Mouse (Mus musculus): ENCODE data around the gene Ralgapa1. TPM values are rescaled to one million over a fixed set of nuclear protein-coding genes. Genes with fewer than 3 reads are reported as not detected.
"Not testable (repeated sequence)": the region's sequence is repeated elsewhere in the genome, so short reads cannot be mapped to it uniquely, and the experiment has no call there.

The Ralgapa1 gene
- polyA plus RNA-seq, 1 experiment from 2014 or later = 18.6 TPM

DNA sequence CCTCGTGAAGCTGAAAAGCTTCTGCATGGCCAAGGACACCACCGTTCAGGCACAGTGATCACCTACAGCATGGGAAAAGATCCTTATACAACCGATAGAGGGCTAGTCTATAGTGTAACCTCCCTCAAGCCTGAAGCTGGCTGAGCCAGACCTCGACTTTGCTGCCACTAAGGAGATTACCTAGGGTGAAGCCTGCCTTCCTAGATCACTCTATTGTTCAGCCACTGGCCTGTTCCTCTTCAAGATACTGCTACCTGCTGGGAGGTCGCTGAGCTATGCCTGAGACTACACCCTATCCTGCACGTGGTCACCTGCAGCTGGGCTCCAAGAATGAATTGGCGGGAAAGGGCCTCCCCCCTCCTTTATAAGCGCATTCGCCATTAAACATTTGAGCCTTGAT, 234.0 kb downstream of the Ralgapa1 start:
- not testable (repeated sequence) for H3K36me3 ChIP-seq; H3K27me3 ChIP-seq; H3K9ac ChIP-seq; H3K27ac ChIP-seq; H3K4me2 ChIP-seq; ATAC-seq (ENCODE audit: insufficient number of reproducible peaks, insufficient read depth, low FRiP score, low TSS enrichment, low read depth); H3K4me1 ChIP-seq; H3K4me3 ChIP-seq; H3K9me3 ChIP-seq
- WGBS = 52% methylated on average over 9 of the region's 9 CpGs

DNA sequence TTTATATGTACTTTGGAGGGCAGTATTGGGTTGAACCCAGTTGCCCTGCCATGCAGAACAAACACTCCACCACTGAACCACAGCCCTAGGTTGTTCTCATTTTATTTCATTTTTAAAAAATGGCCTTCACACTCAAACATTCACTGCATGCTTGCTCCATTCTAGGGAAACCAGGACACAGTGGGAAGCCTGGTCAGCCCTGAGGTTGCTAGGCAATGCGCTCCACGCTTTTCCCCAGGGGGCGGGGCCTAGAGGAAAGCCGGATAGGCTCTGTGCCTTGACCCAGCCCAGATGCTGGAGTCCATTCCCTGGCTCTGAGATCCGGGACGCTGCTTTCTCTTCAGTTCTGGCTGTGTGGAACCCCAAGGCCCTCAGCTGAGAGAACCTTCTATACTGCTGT, 247.2 kb downstream of the Ralgapa1 start:
- Histone ChIP-seq H3K36me3 (no peaks in the 10 kb centered on the region), H3K4me3 (no peak overlapping the region), H3K9ac (no peak overlapping the region), H3K27ac (no peak overlapping the region), H3K4me1 (no peaks in the 10 kb centered on the region), H3K27me3 (no peaks in the 10 kb centered on the region), H3K4me2 (no peak overlapping the region), H3K9me3 (no peaks in the 10 kb centered on the region)
- WGBS = 6% methylated on average over 6 of the region's 6 CpGs
- no peak for ATAC-seq (ENCODE audit: insufficient number of reproducible peaks, insufficient read depth, low FRiP score, low TSS enrichment, low read depth)

DNA sequence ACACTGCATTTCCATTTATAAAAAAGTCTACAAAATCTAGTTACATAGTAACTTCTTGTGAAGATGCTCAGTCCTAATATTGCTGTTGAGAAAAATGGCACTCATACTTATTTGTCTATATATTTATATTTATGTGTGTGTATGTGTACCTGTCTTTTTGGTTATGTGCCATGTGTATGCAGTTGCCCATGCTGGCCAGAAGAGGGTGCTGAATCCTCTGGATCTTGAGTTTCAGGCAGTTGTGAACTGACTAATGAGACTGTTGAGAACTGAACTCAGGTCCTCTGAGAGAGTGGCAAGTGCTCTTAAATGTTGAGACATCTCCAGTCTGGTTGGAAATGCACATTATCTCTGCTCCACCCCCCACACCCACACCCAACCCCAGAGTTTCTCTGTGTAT, 247.9 kb downstream of the Ralgapa1 start:
- Histone ChIP-seq H3K36me3 (no peaks in the 10 kb centered on the region), H3K9me3 (no peaks in the 10 kb centered on the region), H3K27me3 (no peaks in the 10 kb centered on the region), H3K4me2 (no peak overlapping the region), H3K4me1 (no peaks in the 10 kb centered on the region), H3K27ac (no peak overlapping the region), H3K4me3 (no peak overlapping the region), H3K9ac (no peak overlapping the region)
- ATAC-seq (ENCODE audit: insufficient number of reproducible peaks, insufficient read depth, low FRiP score, low TSS enrichment, low read depth) = no peak

DNA sequence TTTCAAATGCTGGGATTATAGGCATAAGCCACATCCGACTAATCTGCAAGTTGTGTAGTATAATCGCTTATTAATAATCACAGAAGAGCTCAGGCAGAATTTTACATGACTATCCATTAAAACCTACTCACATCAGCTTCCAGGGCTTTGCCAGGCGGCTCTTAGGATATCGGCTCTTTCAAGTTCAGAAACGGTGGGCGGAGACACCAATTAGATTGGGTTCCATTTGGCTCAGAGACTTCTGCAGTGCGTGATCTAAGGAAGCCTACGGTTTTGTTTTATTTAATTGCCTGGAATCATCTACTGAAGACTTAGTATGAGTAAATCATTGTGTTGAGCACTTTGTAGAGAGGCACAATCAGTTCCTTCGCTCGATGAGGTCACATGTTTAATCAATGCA, 249.3 kb downstream of the Ralgapa1 start:
- WGBS = 86% methylated on average over 10 of the region's 10 CpGs
- no peak overlapping the region for H3K27ac ChIP-seq
- H3K9me3 ChIP-seq = no peaks in the 10 kb centered on the region
- H3K4me2 ChIP-seq = no peak overlapping the region
- H3K36me3 ChIP-seq = no peaks in the 10 kb centered on the region
- no peaks in the 10 kb centered on the region for H3K4me1 ChIP-seq
- no peak for ATAC-seq (ENCODE audit: insufficient number of reproducible peaks, insufficient read depth, low FRiP score, low TSS enrichment, low read depth)
- no peak overlapping the region for H3K4me3 ChIP-seq
- H3K9ac ChIP-seq = no peak overlapping the region
- H3K27me3 ChIP-seq = no peaks in the 10 kb centered on the region

DNA sequence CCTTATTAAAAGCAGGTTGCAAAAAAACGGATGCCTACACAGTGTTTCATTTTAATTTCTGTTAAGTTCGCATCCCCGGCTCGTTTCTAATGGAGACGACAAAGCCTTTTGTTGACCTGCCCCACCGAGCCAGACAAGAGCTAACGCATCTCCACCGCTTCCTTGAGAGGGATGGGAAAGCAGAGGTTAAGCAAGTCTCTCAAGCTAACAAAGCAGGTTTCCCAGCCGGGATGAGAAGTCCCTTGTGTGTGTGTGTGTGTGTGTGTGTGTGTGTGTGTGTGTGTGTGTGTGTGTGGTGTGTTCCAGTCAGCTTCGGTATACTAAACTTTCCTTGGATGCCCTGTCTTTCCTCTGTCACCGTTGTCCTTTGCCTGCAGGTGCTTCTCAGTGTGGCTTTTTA, 249.8 kb downstream of the Ralgapa1 start:
- H3K9ac ChIP-seq = no peak overlapping the region
- no peak overlapping the region for H3K27ac ChIP-seq
- ATAC-seq (ENCODE audit: insufficient number of reproducible peaks, insufficient read depth, low FRiP score, low TSS enrichment, low read depth) = no peak
- H3K9me3 ChIP-seq = no peaks in the 10 kb centered on the region
- H3K4me1 ChIP-seq = no peaks in the 10 kb centered on the region
- H3K4me3 ChIP-seq = no peak overlapping the region
- no peaks in the 10 kb centered on the region for H3K36me3 ChIP-seq
- 79% methylated on average over 11 of the region's 11 CpGs for WGBS
- H3K4me2 ChIP-seq = no peak overlapping the region
- H3K27me3 ChIP-seq = no peaks in the 10 kb centered on the region

DNA sequence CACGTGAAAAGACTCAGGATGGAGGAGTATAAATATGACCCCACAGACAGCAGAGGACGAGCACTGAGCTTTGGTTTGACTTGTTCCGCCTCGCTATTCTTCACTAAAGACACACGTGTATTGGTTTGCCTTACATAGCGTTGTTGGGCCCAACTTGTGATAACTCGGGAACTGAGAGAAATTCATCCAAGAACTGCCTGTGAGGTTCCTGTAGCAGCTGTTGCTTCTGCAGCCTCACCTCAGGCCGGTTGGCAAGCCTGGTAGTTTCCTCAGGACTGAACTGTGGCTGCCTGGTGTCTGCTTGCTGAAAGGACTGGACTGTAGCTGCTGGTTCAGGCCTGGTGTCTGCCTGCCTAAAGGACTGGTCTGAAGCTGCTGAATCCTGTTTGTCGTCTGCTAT, 250.3 kb downstream of the Ralgapa1 start:
- H3K27ac ChIP-seq = no peak overlapping the region
- H3K9ac ChIP-seq = no peak overlapping the region
- H3K4me1 ChIP-seq = no peaks in the 10 kb centered on the region
- H3K9me3 ChIP-seq = no peaks in the 10 kb centered on the region
- no peak overlapping the region for H3K4me2 ChIP-seq
- ATAC-seq (ENCODE audit: insufficient number of reproducible peaks, insufficient read depth, low FRiP score, low TSS enrichment, low read depth) = no peak
- H3K4me3 ChIP-seq = no peak overlapping the region
- no peaks in the 10 kb centered on the region for H3K36me3 ChIP-seq
- WGBS = 86% methylated on average over 9 of the region's 9 CpGs
- H3K27me3 ChIP-seq = no peaks in the 10 kb centered on the region

DNA sequence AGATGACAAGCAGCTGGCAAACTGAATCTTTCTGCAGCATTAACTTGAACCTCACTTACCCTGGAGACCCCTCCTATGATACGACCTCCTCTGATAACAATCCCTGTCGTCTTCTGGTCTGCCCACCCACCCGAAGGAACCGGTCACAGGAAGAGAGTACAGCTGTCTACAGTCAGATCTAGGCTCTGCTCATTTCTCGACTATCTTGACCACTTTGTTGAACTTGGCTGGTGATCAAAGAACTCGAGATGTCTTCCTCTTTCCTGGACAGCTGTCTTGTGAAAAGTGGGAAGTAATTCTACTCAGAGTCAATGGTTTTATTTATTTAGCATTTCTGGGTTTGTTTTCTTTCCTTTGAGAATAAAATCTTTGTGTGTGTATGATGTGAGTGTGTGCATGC, 251.3 kb downstream of the Ralgapa1 start:
- Histone ChIP-seq H3K27me3 (no peaks in the 10 kb centered on the region), H3K36me3 (no peaks in the 10 kb centered on the region), H3K4me2 (no peak overlapping the region), H3K4me1 (no peaks in the 10 kb centered on the region), H3K9ac (no peak overlapping the region), H3K9me3 (no peaks in the 10 kb centered on the region), H3K4me3 (no peak overlapping the region), H3K27ac (no peak overlapping the region)
- ATAC-seq (ENCODE audit: insufficient number of reproducible peaks, insufficient read depth, low FRiP score, low TSS enrichment, low read depth) = no peak
- 75% methylated on average over 6 of the region's 6 CpGs for WGBS

DNA sequence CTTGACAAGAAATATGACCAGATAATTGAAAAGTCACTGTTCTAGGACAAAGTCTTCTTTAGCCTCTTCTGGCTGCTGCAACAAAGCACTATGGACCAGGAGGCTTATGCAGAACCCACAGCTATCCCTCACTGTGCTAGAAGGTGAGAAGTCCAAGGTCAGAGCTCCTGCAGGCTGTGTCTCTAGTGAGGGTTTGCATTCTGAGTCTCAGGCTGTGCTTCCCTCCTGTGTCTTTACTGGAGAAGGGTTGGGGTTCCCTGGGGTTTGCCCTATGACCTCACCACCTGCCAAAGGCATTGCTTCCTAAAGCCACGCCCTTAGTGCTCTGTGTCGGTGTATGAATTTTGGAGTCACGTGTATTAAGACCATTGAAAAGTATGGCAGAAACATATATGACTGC, 252.5 kb downstream of the Ralgapa1 start:
- WGBS = 80% methylated on average over 3 of the region's 3 CpGs
- ATAC-seq (ENCODE audit: insufficient number of reproducible peaks, insufficient read depth, low FRiP score, low TSS enrichment, low read depth) = no peak
- Histone ChIP-seq H3K27me3 (no peaks in the 10 kb centered on the region), H3K4me2 (no peak overlapping the region), H3K4me3 (no peak overlapping the region), H3K27ac (no peak overlapping the region), H3K9ac (no peak overlapping the region), H3K4me1 (no peaks in the 10 kb centered on the region), H3K36me3 (no peaks in the 10 kb centered on the region), H3K9me3 (no peaks in the 10 kb centered on the region)

DNA sequence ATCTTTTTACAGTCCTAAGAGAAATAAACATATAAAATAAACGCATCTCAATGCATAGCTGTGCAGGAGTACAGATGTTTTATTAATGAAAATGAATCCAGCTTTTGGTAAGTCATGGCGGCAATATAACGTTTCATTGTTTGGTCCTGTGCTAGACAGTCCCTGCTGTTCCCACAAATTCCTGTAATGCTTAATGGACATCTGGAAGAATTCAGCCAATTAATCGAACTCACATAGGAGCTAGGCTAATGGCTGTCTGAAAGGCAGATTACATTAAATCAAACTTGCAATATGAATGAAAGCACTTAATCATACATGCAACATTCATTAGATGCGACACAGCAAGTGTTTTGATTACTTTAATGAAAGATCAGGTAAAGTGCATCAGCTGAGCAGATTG, 254.1 kb downstream of the Ralgapa1 start:
- Histone ChIP-seq H3K4me3 (no peak overlapping the region), H3K27me3 (no peaks in the 10 kb centered on the region), H3K27ac (no peak overlapping the region), H3K9me3 (no peaks in the 10 kb centered on the region), H3K4me2 (no peak overlapping the region), H3K9ac (no peak overlapping the region), H3K36me3 (no peaks in the 10 kb centered on the region), H3K4me1 (no peaks in the 10 kb centered on the region)
- no peak for ATAC-seq (ENCODE audit: insufficient number of reproducible peaks, insufficient read depth, low FRiP score, low TSS enrichment, low read depth)
- WGBS = 53% methylated on average over 5 of the region's 5 CpGs

DNA sequence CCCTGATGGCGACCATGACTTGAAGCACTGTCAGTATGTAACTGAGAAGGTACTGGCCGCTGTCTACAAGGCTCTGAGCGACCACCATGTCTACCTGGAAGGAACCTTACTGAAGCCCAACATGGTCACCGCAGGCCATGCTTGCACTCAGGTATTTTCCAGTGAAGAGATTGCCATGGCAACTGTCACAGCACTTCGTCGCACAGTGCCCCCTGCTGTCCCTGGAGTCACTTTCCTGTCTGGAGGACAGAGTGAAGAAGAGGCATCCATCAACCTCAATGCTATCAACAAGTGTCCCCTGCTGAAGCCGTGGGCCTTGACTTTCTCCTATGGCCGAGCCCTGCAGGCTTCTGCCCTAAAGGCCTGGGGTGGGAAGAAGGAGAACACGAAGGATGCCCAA, 255.1 kb downstream of the Ralgapa1 start:
- H3K9me3 ChIP-seq = no peaks in the 10 kb centered on the region
- no peaks in the 10 kb centered on the region for H3K4me1 ChIP-seq
- no peak overlapping the region for H3K4me2 ChIP-seq
- H3K27ac ChIP-seq = no peak overlapping the region
- H3K4me3 ChIP-seq = no peak overlapping the region
- no peaks in the 10 kb centered on the region for H3K36me3 ChIP-seq
- 76% methylated on average over 9 of the region's 9 CpGs for WGBS
- no peak for ATAC-seq (ENCODE audit: insufficient number of reproducible peaks, insufficient read depth, low FRiP score, low TSS enrichment, low read depth)
- no peaks in the 10 kb centered on the region for H3K27me3 ChIP-seq
- no peak overlapping the region for H3K9ac ChIP-seq

DNA sequence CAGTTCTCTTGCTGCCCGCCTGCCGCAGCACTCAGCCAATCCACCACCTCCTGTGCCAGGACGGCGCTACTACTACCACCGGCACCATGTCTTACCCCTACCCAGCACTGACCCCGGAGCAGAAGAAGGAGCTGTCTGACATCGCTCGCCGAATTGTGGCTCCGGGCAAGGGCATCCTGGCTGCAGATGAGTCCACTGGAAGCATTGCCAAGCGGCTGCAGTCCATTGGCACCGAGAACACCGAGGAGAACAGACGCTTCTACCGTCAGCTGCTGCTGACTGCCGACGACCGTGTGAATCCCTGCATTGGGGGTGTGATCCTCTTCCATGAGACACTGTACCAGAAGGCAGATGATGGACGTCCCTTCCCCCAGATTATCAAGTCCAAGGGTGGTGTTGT, 255.8 kb downstream of the Ralgapa1 start, which contains the start of gene Aldoart2:
Aldoart2 (plus strand) TSS at position 34 of the 400 bp plus-strand sequence.
- H3K4me3 ChIP-seq = no peak within 1 kb of the TSS
- no peaks in the 10 kb centered on the region for H3K9me3 ChIP-seq
- H3K27me3 ChIP-seq = no peaks in the 10 kb centered on the region
- no peak within 1 kb of the TSS for H3K9ac ChIP-seq
- WGBS = 96% methylated on average over 19 of the region's 19 CpGs
- H3K4me2 ChIP-seq = no peak within 1 kb of the TSS
- H3K27ac ChIP-seq = no peak within 1 kb of the TSS
- no peaks in the 10 kb centered on the region; the same call in 1 of the 2 replicates for H3K4me1 ChIP-seq
- no peak for ATAC-seq (ENCODE audit: insufficient number of reproducible peaks, insufficient read depth, low FRiP score, low TSS enrichment, low read depth)
- H3K36me3 ChIP-seq = no peaks in the 10 kb centered on the region

DNA sequence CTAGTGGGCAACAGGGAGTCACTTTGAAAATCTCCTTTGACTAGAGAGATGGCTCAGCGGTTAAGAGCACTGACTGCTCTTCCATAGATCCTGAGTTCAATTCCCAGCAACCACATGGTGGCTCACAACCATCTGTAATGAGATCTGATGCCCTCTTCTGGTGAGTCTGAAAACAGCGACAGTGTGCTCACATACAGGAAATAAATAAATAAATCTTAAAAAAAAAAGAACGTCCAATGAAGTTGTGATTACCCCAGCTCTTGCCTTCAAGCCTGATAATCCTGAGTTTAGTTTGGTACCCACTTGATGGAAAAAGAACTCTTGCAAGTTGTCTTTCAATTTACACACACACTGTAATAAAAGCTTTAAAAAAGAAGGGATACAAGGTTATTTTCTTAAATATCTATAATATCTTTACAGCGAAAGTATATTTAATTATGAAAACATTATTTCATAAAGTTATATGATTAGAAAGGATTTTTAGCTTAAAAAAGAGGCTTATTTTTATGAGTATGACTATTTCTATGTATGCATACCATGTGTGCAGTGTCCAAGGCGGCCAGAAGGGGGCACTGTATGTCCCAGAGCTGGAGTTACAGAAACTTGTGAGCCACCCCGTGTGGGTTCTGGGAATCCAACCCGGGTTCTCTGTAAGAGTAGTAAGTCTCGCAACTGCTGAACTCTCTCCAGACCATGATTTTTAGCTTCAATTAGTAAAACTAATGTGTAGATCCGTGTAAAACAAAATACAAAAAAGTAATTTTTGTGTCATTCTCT, 256.6 kb downstream of the Ralgapa1 start:
- no peak for ATAC-seq (ENCODE audit: insufficient number of reproducible peaks, insufficient read depth, low FRiP score, low TSS enrichment, low read depth)
- Histone ChIP-seq H3K4me2 (no peak overlapping the region), H3K27ac (no peak overlapping the region), H3K4me1 (no peaks in the 10 kb centered on the region; the same call in 1 of the 2 replicates), H3K9ac (no peak overlapping the region), H3K4me3 (no peak overlapping the region), H3K9me3 (no peaks in the 10 kb centered on the region), H3K36me3 (no peaks in the 10 kb centered on the region), H3K27me3 (no peaks in the 10 kb centered on the region)
- WGBS = 83% methylated on average over 9 of the region's 9 CpGs
